Mouse (Mus musculus): Measurements from ENCODE around the gene Nr6a1. TPM values are rescaled to one million over a fixed set of nuclear protein-coding genes. Genes with fewer than 3 reads are reported as not detected.

Nr6a1 gene
- polyA plus RNA-seq, 1 experiment from 2014 or later: 0.87 TPM

DNA sequence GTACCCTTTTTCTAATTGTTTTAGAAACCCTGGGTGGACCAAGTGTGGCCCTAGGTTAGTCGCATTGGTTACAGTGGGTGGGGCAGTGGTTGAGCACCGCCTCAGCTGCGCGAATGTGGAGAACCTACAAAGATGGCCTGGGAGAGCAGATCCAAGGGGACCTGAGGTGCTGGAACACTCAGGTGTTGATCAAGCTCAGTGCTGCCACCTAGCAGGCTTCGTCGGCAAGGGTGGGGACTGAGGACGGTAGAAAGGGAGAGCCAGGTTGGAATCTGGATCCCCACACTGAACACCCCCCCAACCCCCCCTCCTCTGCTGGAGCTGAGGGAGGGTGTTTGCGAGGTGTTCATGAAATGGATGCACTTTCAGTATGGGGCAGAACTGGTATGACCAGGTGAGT, 235.9 kb downstream of the Nr6a1 start:
- WGBS: 10% methylated on average over 8 of the region's 8 CpGs
- Histone ChIP-seq H3K9me3 (no peaks in the 10 kb centered on the region), H3K27me3 (replicated peaks) (peaks cover 94% of the 10 kb centered on the region), H3K4me3 (no peak overlapping the region), H3K4me1 (peaks cover 11% of the 10 kb centered on the region), H3K4me2 (no peak overlapping the region), H3K9ac (no peak overlapping the region), H3K36me3 (no peaks in the 10 kb centered on the region), H3K27ac (replicated peaks) (no peak overlapping the region)
- ATAC-seq (ENCODE audit: extremely low read depth, insufficient number of reproducible peaks, low FRiP score, low TSS enrichment): no peak

- peaks cover 11% of the 10 kb centered on the region for H3K4me1 ChIP-seq
- no peaks in the 10 kb centered on the region for H3K9me3 ChIP-seq
- H3K27ac ChIP-seq (replicated peaks): no peak overlapping the region
- no peak overlapping the region for H3K4me3 ChIP-seq
- 81% methylated on average over 1 of the region's 1 CpGs for WGBS
- peaks cover 84% of the 10 kb centered on the region for H3K27me3 ChIP-seq (replicated peaks)
- no peak for ATAC-seq (ENCODE audit: extremely low read depth, insufficient number of reproducible peaks, low FRiP score, low TSS enrichment)
- no peak overlapping the region for H3K9ac ChIP-seq
- H3K4me2 ChIP-seq: no peak overlapping the region
- no peaks in the 10 kb centered on the region for H3K36me3 ChIP-seq
Measured at GRCm38 (mm10) chr2:38689881-38690280, 237.6 kb downstream of the Nr6a1 start.

GRCm38 (mm10) chr2:38688791-38689520, 238.5 kb downstream of the Nr6a1 start:
- peak overlapping the region; percentile 48 for H3K4me3 ChIP-seq
- no peak overlapping the region for H3K27ac ChIP-seq (replicated peaks)
- H3K9me3 ChIP-seq: no peaks in the 10 kb centered on the region
- peaks cover 11% of the 10 kb centered on the region for H3K4me1 ChIP-seq
- H3K9ac ChIP-seq: peak overlapping the region; percentile 70
- peaks cover 78% of the 10 kb centered on the region for H3K27me3 ChIP-seq (replicated peaks)
- no peak for ATAC-seq (ENCODE audit: extremely low read depth, insufficient number of reproducible peaks, low FRiP score, low TSS enrichment)
- peak overlapping the region; percentile 74 for H3K4me2 ChIP-seq
- 4% methylated on average over 29 of the region's 29 CpGs for WGBS
- H3K36me3 ChIP-seq: no peaks in the 10 kb centered on the region

- H3K27me3 ChIP-seq (replicated peaks): peaks cover 52% of the 10 kb centered on the region
- H3K9ac ChIP-seq: no peak overlapping the region
- H3K9me3 ChIP-seq: no peaks in the 10 kb centered on the region
- no peak overlapping the region for H3K27ac ChIP-seq (replicated peaks)
- no peak overlapping the region for H3K4me2 ChIP-seq
- whole genome bisulfite sequencing: 57% methylated on average over 3 of the region's 3 CpGs
- H3K36me3 ChIP-seq: no peaks in the 10 kb centered on the region
- no peak for ATAC-seq (ENCODE audit: extremely low read depth, insufficient number of reproducible peaks, low FRiP score, low TSS enrichment)
- H3K4me3 ChIP-seq: no peak overlapping the region
- peaks cover 11% of the 10 kb centered on the region for H3K4me1 ChIP-seq
Measured at GRCm38 (mm10) chr2:38685746-38686145, 241.7 kb downstream of the Nr6a1 start.

DNA sequence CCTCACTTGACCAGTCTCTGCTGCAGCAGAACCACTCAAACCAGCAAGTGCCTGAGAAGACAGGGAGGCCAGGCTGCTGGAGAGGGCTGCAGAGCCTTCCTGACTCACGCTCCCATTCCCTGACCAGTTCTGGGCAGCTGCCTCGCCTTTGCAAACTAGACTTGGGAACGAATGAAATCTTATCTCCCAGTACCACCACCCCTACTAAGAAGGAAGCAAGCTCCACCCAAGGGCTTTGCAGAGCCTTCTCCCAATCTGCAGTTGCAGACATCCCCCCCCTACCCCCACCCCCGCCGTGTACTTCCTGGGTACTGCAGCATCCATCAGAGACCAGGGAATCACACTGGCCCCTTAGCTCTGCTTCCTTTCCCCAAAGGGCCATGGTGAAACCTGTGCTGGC, 244.4 kb downstream of the Nr6a1 start:
- WGBS: 55% methylated on average over 5 of the region's 5 CpGs
- no peak overlapping the region for H3K4me2 ChIP-seq
- H3K4me3 ChIP-seq: no peak overlapping the region
- H3K36me3 ChIP-seq: no peaks in the 10 kb centered on the region
- H3K4me1 ChIP-seq: no peaks in the 10 kb centered on the region
- peaks cover 31% of the 10 kb centered on the region for H3K27me3 ChIP-seq (replicated peaks)
- ATAC-seq (ENCODE audit: extremely low read depth, insufficient number of reproducible peaks, low FRiP score, low TSS enrichment): no peak
- no peak overlapping the region for H3K9ac ChIP-seq
- H3K9me3 ChIP-seq: no peaks in the 10 kb centered on the region
- no peak overlapping the region for H3K27ac ChIP-seq (replicated peaks)

DNA sequence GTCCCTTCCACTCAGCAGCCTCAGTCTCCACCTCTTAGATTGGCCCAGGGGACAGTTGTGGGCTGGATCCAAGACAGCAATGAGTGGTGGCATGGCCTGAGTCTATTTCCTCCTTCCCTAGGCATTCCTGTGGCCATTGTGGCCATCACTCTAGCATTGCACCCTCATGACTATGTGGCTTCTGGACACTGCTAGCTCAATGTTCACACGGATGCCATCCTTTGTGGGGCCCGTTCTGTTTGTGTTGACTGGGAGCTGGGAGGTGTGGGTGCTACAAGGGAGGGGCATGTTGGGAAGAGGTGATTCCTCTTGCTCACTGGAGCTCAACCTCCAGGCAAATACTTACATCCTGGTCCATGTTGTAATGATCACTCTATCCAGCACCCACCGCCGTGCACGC, 245.3 kb downstream of the Nr6a1 start:
- H3K27me3 ChIP-seq (replicated peaks): peaks cover 22% of the 10 kb centered on the region
- H3K4me2 ChIP-seq: no peak overlapping the region
- H3K9ac ChIP-seq: no peak overlapping the region
- no peak overlapping the region for H3K27ac ChIP-seq (replicated peaks)
- H3K4me1 ChIP-seq: no peaks in the 10 kb centered on the region
- H3K9me3 ChIP-seq: no peaks in the 10 kb centered on the region
- no peaks in the 10 kb centered on the region for H3K36me3 ChIP-seq
- H3K4me3 ChIP-seq: no peak overlapping the region
- 84% methylated on average over 5 of the region's 5 CpGs for WGBS
- no peak for ATAC-seq (ENCODE audit: extremely low read depth, insufficient number of reproducible peaks, low FRiP score, low TSS enrichment)

- no peaks in the 10 kb centered on the region for H3K9me3 ChIP-seq
- H3K4me2 ChIP-seq: no peak overlapping the region
- peaks cover 23% of the 10 kb centered on the region for H3K27me3 ChIP-seq (replicated peaks)
- H3K4me1 ChIP-seq: no peaks in the 10 kb centered on the region
- no peaks in the 10 kb centered on the region for H3K36me3 ChIP-seq
- ATAC-seq (ENCODE audit: extremely low read depth, insufficient number of reproducible peaks, low FRiP score, low TSS enrichment): no peak
- no peak overlapping the region for H3K27ac ChIP-seq (replicated peaks)
- H3K4me3 ChIP-seq: no peak overlapping the region
- no peak overlapping the region for H3K9ac ChIP-seq
Measured at GRCm38 (mm10) chr2:38678947-38679346, 248.5 kb downstream of the Nr6a1 start.

GRCm38 (mm10) chr2:38675366-38675969, 252.0 kb downstream of the Nr6a1 start:
- Histone ChIP-seq H3K4me1 (no peaks in the 10 kb centered on the region), H3K36me3 (no peaks in the 10 kb centered on the region), H3K27ac (replicated peaks) (no peak overlapping the region), H3K9ac (no peak overlapping the region), H3K9me3 (no peaks in the 10 kb centered on the region), H3K4me2 (no peak overlapping the region), H3K4me3 (no peak overlapping the region), H3K27me3 (replicated peaks) (peaks cover 52% of the 10 kb centered on the region)
- WGBS: 51% methylated on average over 9 of the region's 9 CpGs
- ATAC-seq (ENCODE audit: extremely low read depth, insufficient number of reproducible peaks, low FRiP score, low TSS enrichment): no peak

Small RNA genes within 50 kb of the gene (microRNA-seq; reads per million reads assigned to microRNA genes)
- gene Mir181a-2: 88.5 reads per million, percentile 52 among the genes with 10 or more reads in this experiment
- 1,485 reads per million, percentile 82 among the genes with 10 or more reads in this experiment for gene Mir181b-2

Other genes starting within 250 kb of the Nr6a1 start
- not detected in 2 replicates for gene Nr5a1, start 213.1 kb downstream of the Nr6a1 start, polyA plus RNA-seq (2015; fragmentation: Nextera tagmentation; extraction: Ambion mirVana)
- 5.0 and 5.1 TPM in 2 replicates for gene Olfml2a, start 4.3 kb upstream of the Nr6a1 start, polyA plus RNA-seq (2015; fragmentation: Nextera tagmentation; extraction: Ambion mirVana)
- 1.1 and 1.3 TPM in 2 replicates for gene Wdr38, start 69.8 kb upstream of the Nr6a1 start, polyA plus RNA-seq (2015; fragmentation: Nextera tagmentation; extraction: Ambion mirVana)
- 75.4 and 87.3 TPM in 2 replicates for gene Arpc5l, start 77.7 kb upstream of the Nr6a1 start, polyA plus RNA-seq (2015; fragmentation: Nextera tagmentation; extraction: Ambion mirVana)
- 628 and 659 TPM in 2 replicates for gene Rpl35, start 77.9 kb upstream of the Nr6a1 start, polyA plus RNA-seq (2015; fragmentation: Nextera tagmentation; extraction: Ambion mirVana)
- 17.0 and 19.5 TPM in 2 replicates for gene Golga1, start 137.9 kb upstream of the Nr6a1 start, polyA plus RNA-seq (2015; fragmentation: Nextera tagmentation; extraction: Ambion mirVana)